Mouse (Mus musculus): Measurements from ENCODE around the gene Zbtb26. TPM values are rescaled to one million over a fixed set of nuclear protein-coding genes. Genes with fewer than 3 reads are reported as not detected.

Gene Zbtb26
- total RNA-seq (2021): 1 to 10 TPM; 8.6 to 9.5 TPM

- peak; percentile 86 to 90 for DNase-seq (ENCODE audit: extremely low spot score in 1 of 2, low spot score in 1 of 2)
These were observed at the start of gene Zbtb26, which contains the start of the genes Zbtb6 and Rabgap1 for GRCm38 (mm10) chr2:37442611-37443591. Gene Zbtb26 (minus strand): TSS chr2:37443135. Gene Zbtb6 (minus strand): TSS chr2:37443171. Gene Rabgap1 (plus strand): TSS chr2:37443279.

- DNase-seq (ENCODE audit: extremely low spot score in 1 of 2, low spot score in 1 of 2): no peak
These were observed 46.0 kb upstream of the Zbtb26 start for GRCm38 (mm10) chr2:37488956-37489355.

- DNase-seq (ENCODE audit: extremely low spot score in 1 of 2, low spot score in 1 of 2): no peak
These were observed 43.5 kb upstream of the Zbtb26 start for GRCm38 (mm10) chr2:37486408-37486807.

- peak in 1 of 2 experiments; percentile 38 for DNase-seq (ENCODE audit: extremely low spot score in 1 of 2, low spot score in 1 of 2)
These were observed 42.4 kb upstream of the Zbtb26 start for GRCm38 (mm10) chr2:37485370-37485769.

GRCm38 (mm10) chr2:37484165-37484564 lies 41.2 kb upstream of the Zbtb26 start:
- no peak for DNase-seq (ENCODE audit: extremely low spot score in 1 of 2, low spot score in 1 of 2)

GRCm38 (mm10) chr2:37480039-37480438 lies 37.1 kb upstream of the Zbtb26 start:
- no peak for DNase-seq (ENCODE audit: extremely low spot score in 1 of 2, low spot score in 1 of 2)

- DNase-seq (ENCODE audit: extremely low spot score in 1 of 2, low spot score in 1 of 2): no peak
These were observed 36.6 kb upstream of the Zbtb26 start for GRCm38 (mm10) chr2:37479559-37479958.

- DNase-seq (ENCODE audit: extremely low spot score in 1 of 2, low spot score in 1 of 2): no peak
These were observed 23.3 kb upstream of the Zbtb26 start for GRCm38 (mm10) chr2:37466266-37466665.

- DNase-seq (ENCODE audit: extremely low spot score in 1 of 2, low spot score in 1 of 2): no peak
These were observed 17.8 kb upstream of the Zbtb26 start for GRCm38 (mm10) chr2:37460707-37461106.

GRCm38 (mm10) chr2:37452376-37452760 lies 9.4 kb upstream of the Zbtb26 start:
- no peak for DNase-seq (ENCODE audit: extremely low spot score in 1 of 2, low spot score in 1 of 2)

- DNase-seq (ENCODE audit: extremely low spot score in 1 of 2, low spot score in 1 of 2): peak; percentile 85 to 86
These were observed 8.9 kb upstream of the Zbtb26 start for GRCm38 (mm10) chr2:37451667-37452375.

- DNase-seq (ENCODE audit: extremely low spot score in 1 of 2, low spot score in 1 of 2): no peak
These were observed 11.3 kb downstream of the Zbtb26 start for GRCm38 (mm10) chr2:37431609-37432008.

GRCm38 (mm10) chr2:37430593-37431464 lies 12.1 kb downstream of the Zbtb26 start:
- peak; percentile 55 to 63 for DNase-seq (ENCODE audit: extremely low spot score in 1 of 2, low spot score in 1 of 2)

- no peak for DNase-seq (ENCODE audit: extremely low spot score in 1 of 2, low spot score in 1 of 2)
These were observed 19.3 kb downstream of the Zbtb26 start for GRCm38 (mm10) chr2:37423671-37424070.

GRCm38 (mm10) chr2:37422306-37423304 lies 20.3 kb downstream of the Zbtb26 start, which contains the start of gene Rc3h2:
Gene Rc3h2 (minus strand): TSS chr2:37422903.
- DNase-seq (ENCODE audit: extremely low spot score in 1 of 2, low spot score in 1 of 2): peak; percentile 82 to 85

GRCm38 (mm10) chr2:37421903-37422302 lies 21.0 kb downstream of the Zbtb26 start:
- DNase-seq (ENCODE audit: extremely low spot score in 1 of 2, low spot score in 1 of 2): no peak

GRCm38 (mm10) chr2:37395539-37395938 lies 47.4 kb downstream of the Zbtb26 start:
- no peak for DNase-seq (ENCODE audit: extremely low spot score in 1 of 2, low spot score in 1 of 2)

- no peak for DNase-seq (ENCODE audit: extremely low spot score in 1 of 2, low spot score in 1 of 2)
These were observed 60.0 kb downstream of the Zbtb26 start for GRCm38 (mm10) chr2:37382921-37383320.
